Mouse (Mus musculus): ENCODE data around the gene Mllt3. TPM values are rescaled to one million over a fixed set of nuclear protein-coding genes. Genes with fewer than 3 reads are reported as not detected.

The Mllt3 gene
- polyA plus RNA-seq, 1 experiment from 2014 or later, result 27.5 TPM

- Histone ChIP-seq H3K9ac (replicated peaks; ENCODE audit: low read length) (no peak overlapping the region), H3K27me3 (ENCODE audit: insufficient read depth, low read length) (no peaks in the 10 kb centered on the region), H3K27ac (ENCODE audit: low read length) (no peak overlapping the region), H3K4me1 (ENCODE audit: insufficient read depth, low read length) (no peaks in the 10 kb centered on the region), H3K36me3 (ENCODE audit: insufficient read depth, low read length) (no peaks in the 10 kb centered on the region), H3K4me3 (ENCODE audit: low read length) (no peak overlapping the region), H3K4me2 (replicated peaks; ENCODE audit: low read depth, low read length) (no peak overlapping the region), H3K9me3 (ENCODE audit: low read length) (no peaks in the 10 kb centered on the region)
- WGBS, result 80% methylated on average over 1 of the region's 1 CpGs
- no peak for ATAC-seq (ENCODE audit: low FRiP score, low TSS enrichment)
Measured at GRCm38 (mm10) chr4:87728581-87728980, 304.6 kb downstream of the Mllt3 start.

DNA sequence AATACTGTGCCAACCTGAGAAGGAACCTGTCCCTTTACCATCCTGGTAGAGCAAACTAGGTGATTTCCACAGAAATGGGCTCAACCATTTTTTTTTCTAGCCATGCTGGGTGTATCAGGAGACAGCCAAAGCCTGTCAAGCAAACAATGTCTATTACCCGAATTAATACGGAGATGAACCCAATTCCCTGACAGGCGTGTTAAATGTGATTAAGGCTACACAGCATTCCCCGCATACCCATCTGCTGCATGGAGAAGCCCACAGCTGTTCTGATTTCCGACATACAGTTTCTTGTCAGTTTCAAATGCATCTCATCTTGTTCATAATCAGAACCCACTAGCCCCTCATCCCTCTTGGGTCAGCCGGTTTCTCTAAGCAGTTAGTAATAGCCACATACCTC lies 309.7 kb downstream of the Mllt3 start:
- 91% methylated on average over 6 of the region's 6 CpGs for WGBS
- peaks cover 1% of the 10 kb centered on the region; the same call in 1 of the 2 replicates for H3K4me1 ChIP-seq (ENCODE audit: insufficient read depth, low read length)
- no peaks in the 10 kb centered on the region for H3K36me3 ChIP-seq (ENCODE audit: insufficient read depth, low read length)
- ATAC-seq (ENCODE audit: low FRiP score, low TSS enrichment), result no peak
- H3K4me3 ChIP-seq (ENCODE audit: low read length), result no peak overlapping the region
- no peaks in the 10 kb centered on the region for H3K9me3 ChIP-seq (ENCODE audit: low read length)
- H3K4me2 ChIP-seq (replicated peaks; ENCODE audit: low read depth, low read length), result no peak overlapping the region
- H3K27ac ChIP-seq (ENCODE audit: low read length), result no peak overlapping the region
- H3K9ac ChIP-seq (replicated peaks; ENCODE audit: low read length), result no peak overlapping the region
- H3K27me3 ChIP-seq (ENCODE audit: insufficient read depth, low read length), result no peaks in the 10 kb centered on the region

Other genes starting within 250 kb of the Mllt3 start
- gene Focad, start 61.3 kb upstream of the Mllt3 start, polyA plus RNA-seq (2015; fragmentation: Nextera tagmentation; extraction: Ambion mirVana), result 14.8 and 15.5 TPM in 2 replicates